Mouse (Mus musculus) adrenal gland, postnatal 25 days (tissue): ENCODE data around the gene Rras. TPM values are rescaled to one million over a fixed set of nuclear protein-coding genes. Genes with fewer than 3 reads are reported as not detected.
A peak's percentile ranks its signal among the peaks of the same experiment; 100 is the strongest.
"Not testable (repeated sequence)": the region's sequence is repeated elsewhere in the genome, so short reads cannot be mapped to it uniquely, and the experiment has no call there.

ENCODE experiments used
- DNase-seq: peaks from one replicate; pipeline ENCODE4 v3.0.0; 2021; ENCODE audit warnings: mixed read lengths
- total RNA-seq: library from RNA; stranded (reverse); gene quantifications from 2 replicates; pipeline ENCODE4 v1.2.3, GENCODE M21; 2021

Rras gene
- total RNA-seq, 1 experiment from 2014 or later: 102 TPM

DNA sequence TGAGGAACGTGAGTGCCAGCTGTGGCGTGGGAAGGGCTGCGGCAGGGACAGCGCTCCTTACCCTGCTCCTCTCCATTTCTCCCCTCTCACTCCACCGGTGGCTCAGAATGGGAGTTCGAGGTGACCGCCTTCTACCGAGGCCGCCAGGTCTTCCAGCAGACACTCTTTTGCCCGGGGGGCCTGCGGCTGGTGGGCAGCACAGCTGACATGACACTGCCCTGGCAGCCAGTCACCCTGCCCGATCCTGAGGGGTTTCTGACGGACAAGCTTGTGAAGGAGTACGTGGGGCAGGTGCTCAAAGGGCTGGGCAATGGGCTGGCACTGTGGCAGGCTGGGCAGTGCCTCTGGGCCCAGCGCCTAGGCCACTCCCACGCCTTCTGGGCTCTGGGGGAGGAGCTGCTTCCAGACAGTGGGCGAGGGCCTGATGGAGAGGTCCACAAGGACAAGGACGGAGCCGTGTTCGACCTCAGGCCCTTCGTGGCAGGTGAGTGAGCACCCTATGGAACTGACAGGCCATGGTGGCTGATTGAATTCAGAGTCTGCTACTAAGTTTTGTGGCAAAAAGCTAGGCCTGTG lies 17.1 kb upstream of the Rras start:
- DNase-seq: no peak

DNA sequence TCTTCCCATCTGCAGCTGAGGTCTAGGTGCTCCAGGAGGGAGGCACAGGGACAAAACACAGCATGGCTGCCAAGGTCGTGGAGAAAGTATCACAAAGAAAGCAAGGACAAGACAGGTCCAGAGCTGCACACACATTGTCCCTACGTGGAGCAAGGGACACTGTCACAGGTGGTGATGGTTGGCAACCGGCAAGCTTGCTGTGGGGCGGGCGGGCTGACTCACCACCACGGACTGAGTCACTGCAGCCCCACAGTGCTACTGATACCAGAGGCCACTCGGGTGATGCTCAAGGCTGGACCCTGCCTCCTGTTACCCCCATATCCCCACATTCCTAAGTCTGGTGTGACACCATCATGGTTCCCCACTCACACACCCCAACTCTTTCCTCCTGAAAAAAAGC lies 15.3 kb upstream of the Rras start:
- DNase-seq: peak; percentile 62

DNA sequence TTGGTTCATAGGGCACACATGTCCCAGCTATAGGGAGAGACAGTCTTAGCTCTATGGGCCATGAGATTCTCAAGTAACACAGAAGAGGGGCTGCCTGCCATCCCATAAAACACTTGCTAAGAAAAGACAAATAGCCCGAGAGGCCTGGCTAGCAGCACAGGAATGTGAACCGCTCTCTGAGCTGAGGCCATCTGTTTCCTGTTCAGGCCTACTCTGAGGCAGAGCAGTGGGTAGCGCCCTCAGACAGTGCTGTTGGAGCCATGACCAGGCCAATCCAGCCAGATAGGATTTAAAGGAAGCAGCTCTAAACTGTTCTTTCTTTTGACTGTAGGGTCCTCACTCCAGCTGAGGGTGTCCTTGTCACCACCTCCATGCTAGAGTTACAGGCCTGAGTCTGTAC lies 13.2 kb upstream of the Rras start:
- no peak for DNase-seq

DNA sequence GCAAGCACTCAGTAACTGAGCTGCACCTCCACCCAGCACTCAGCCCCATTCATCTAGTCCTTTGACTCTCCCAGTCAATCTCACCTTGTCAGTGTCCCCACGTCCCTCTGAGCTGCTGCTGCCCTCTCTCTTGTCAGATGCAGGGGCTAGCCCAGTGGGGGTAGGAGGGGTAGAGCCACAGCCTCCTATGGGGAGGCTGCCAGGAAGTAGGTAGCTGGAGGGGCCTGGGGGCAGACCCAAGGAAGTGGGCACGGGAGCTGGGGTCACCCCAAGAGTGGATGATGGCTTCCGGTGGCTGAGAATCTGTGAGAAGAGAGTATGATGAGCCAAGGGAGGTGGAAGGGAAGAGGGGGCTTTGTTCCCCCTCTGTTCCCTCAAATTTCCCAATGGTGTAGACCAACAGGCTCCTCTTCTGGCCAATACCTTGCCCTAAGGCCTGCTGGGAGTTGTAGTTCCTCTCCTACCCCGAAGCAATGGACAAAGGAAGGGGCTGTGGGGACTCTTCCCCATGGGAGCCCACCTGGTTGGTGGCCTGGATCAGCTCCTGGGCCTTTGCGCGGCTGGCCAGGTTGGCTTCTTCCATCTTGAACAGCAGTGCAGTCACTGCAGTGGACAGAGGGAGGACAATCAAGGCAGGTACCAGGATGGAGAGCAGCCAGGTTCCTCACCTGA lies 12.3 kb upstream of the Rras start:
- DNase-seq: no peak

DNA sequence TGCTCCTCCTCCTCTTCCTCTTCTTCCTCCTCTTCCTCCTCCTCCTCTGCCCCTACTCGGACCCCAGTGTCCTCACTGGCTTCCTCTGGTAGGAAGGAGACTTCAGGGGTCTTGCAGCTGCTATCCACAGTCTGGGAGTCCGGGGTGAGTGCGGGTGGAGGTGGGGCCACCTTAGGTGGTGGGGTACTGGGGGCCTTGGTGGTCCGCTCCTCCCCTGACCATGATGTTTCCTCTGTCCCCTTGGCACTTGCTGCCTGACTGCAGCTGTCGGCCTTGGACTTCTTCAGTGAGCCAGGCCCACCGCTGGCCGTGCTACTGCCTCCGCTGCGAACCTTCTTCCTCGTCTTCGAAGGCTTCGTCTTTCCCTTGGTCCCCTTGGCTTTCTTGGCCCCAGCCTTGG lies 11.3 kb upstream of the Rras start:
- no peak for DNase-seq

DNA sequence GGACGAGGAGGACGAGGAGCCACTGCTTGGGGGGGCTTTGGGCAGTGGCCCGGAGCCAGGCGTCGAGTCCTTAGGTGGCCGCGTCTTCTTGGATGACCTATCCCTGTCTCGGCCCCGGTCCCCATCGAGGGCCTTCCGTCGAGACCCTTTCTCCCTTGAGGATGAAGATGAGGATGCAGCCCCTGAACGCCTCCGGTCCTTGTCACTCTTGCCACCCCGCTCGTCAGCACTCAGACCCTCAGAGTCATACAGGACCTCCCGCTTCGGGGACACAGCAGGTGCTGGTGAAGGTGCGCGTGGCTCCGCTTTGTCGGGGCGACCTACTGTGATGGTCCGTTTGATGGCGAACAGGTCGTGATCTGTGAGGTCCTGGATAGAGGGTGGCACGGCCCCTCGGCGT lies 10.6 kb upstream of the Rras start:
- DNase-seq: no peak

DNA sequence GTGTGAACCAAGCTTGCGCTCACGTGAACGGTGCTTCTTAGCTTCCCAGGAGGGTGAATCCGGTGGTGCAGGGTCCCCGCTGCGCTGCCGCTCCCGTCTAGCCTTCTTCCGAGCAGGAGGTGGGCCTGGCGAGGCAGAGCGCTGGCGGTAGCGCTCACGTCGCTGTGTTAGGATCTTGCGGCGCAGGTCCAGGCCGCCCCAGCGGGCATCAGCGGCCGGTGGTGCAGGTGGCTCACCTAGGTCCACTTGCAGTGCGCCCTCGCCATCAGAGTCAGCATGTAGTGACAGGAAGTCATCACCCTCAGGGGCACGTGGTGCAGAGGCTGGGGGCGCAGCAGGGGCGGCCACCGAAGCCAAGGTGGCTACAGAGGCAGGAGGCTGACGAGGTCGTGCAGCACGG lies 9.9 kb upstream of the Rras start:
- no peak for DNase-seq

DNA sequence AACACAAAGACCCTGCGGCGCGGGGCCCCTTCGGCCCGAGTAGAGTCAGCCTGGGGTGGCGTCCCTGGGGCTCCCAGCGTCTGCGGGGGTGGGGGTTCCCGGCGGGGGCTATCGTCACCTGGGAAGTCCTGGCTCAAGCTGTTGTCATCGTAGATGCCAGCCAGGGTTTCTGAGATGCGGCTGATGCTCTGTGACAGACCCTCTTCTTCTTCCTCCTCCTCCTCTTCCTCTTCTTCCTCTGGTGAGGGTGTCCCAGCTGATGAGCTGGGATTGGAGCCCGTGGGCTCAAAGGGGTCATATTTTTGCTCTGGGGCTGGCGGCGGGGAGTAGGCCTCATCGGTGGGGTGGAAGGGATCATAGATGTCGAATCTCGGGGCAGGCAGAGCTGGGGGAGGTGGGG lies 9.3 kb upstream of the Rras start:
- no peak for DNase-seq

DNA sequence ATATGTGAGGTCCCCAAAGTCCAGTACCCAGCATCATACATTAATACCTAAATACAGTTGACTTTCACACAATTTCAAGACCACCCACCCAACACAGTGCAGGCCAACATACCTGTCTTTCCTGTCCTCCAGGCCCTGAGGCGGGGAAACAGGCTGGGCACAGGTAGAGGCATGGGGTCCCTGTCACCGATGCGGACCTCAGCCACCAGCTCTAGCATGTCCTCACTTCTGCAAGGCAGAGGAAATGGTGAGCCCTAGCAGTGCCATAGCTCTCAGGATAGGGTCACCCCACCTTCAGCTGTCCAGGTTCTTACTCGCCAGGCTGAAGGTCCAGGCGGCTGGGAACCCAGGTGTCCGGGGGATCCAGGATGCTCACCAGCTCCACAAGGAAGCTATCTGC lies 5.8 kb upstream of the Rras start:
- no peak for DNase-seq

DNA sequence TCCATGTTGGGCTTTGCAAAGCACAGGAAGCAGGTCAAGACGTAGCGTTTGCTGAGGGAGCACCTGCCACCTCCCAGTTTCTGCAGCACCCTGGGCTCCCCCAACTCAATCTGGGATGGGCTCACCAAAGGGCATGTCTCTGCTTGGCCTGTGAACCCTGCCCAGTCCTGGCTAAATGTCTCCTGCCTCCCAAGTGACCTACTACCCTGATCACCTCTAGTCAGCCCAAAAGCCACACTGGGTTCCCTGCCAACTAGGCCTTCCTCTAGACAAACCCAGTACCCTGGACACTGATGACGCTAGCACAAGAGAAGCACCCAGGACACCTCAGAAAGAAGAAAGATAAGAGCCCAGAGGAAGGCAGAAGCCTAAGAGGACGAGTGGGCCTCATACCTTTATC lies 4.9 kb upstream of the Rras start:
- no peak for DNase-seq

DNA sequence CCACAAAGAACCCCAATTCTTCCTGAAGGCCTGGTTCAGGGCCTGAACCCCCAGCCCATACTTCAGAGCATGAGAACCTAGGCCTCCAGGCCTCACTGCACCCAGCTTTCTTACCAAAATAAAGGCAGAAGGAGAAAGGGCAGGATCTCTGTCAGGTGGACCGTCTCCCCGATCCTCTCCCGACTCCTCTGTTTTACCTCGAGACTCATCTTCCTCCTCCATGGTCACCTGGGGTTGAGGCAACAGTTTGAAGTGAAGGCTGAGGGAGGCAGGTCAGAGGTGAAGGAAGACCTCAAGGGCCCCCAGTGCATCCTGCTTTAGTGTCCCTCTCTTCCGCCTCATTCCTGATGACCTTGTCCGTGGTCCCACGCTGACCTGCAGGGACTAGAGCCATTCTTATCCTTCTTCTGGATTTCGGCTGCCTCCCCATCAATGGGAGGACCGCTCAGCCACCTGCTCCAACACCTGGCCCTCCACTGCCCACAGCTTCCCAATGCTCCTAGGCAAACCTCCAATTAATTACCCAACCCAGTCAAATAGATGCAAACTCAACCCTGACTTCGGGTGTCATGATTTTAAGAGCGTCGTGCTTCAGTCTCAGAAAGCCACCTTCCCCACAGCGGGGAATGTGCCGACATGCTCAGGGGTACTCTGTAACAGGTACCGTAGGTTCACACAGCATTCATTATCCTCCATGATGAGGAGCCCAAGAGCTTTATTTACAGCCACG lies 4.2 kb upstream of the Rras start:
- DNase-seq: no peak

DNA sequence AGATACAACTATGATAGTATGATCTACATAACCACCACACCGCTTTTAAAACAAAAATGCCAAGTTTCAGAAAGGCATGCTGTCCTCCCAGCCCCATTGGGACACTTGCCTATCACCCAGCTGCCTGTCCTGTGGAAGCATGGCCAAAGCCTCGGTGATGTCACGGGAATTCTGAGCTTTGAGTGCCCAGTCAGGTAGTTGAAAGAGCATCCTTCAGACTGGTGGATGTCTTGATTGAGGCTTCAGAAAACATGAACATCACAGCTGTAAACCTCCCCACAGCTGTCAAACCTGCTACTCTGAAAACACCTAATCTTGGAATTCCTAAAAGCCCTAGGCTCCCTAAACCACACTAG lies 3.7 kb upstream of the Rras start:
- DNase-seq: no peak

DNA sequence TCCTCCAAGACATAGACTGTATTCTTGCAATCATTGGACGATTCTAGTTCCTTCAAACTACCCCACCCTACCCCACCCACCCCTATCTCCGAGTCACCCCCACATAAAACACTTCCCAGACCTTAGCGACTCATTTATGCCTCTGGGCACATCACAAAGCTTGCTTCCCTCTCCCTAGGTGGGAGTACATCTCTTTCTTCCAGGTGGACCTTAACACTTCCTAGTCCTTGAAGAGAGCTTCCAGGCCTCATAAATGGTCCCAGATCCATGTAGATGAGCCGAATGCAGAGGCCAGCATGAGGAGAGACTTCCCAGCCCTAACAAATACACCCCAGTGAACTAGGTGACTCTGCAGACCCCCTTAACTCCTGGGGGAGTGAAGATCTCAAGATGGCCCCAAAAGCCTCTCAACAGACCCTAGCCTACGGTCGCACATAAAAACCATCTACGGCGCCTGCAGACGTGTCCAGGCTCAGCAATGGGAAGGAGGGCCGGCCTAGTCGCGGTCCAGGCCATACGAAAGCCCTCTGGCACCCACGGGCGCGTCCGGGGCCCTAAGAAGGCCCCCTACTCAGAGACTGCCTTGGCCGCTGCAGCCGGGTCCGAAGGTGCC lies 2.3 kb upstream of the Rras start:
- no peak for DNase-seq

DNA sequence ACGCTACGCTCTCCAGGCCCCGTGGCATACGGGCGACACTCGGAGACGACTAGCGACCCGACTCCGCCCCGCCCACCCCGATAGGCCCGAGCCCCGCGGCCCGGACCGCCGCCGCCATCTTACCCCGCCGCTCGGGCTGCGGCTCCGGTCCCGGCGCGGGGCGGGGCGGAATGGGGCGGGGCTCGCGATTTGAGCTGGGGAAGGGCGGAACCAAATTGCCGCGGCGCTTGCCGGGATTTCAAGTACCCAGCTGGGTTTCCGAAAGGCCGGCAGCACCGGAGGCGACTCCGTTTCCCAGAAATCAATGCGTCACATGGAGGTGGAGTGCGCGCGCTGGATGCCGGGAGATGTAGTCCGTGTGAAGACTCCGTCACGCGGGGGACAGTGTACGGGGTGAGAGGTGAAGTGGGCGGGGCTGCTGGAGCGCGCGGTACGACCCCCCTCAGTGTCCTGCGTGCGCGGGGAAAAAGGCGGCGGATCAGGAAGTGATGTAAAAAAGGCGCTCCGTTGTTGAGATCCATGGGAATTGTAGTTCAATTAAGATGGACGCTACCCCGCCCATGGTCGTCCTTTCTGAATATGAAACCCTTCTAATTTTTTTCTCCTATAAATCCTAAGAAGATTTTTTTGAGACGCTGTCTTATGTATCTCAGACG lies 1.7 kb upstream of the Rras start, which contains the start of gene Scaf1:
Gene Scaf1, minus strand, starts transcription at position 407 of the 656 bp plus-strand sequence.
- DNase-seq: peak; percentile 98

DNA sequence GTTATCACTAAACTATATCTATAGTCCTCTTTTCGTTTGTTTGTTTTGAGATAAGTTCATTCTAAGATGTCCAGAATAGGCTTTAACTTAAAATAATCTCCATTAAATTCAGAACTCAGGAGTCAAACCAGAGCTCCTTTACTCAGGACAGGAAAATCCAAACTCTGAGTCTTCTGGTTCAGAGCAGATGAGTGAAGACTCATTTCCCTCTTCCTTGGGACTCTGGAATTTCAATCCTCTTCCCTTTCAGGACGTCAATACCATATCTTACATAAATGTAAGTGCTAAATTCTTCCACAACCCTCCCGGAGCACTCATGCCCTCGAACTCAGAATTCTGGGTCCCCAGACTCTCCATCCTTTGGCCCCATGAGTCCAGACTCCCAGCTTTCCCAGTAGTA lies 1.0 kb upstream of the Rras start:
- no peak for DNase-seq

DNA sequence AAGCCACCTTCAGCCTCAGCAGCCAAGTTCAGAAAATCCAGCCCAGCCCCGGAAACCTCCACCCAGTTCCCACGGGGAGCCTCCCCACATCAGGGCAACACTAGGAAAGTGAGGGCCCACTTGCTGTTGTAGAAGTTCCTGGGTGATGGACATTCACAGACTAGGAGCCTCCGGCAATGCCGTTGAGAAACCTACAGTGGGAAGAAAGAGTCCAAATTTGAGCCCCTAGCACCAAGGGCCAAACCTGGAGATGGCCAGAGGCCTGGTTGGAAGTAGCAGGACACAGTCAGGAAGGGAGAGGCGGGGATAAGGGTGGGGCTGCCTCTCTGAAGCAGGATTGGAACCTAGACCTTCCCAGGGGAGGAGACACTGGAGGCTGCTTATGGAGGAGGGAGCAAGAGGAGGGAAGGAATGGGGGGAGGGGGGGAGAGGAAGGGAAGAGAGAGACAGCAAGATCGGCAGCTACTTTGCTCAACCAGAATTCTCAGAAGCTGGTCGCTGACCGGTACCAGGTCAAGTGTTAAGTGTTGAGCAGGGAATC lies 1.3 kb downstream of the Rras start:
- DNase-seq: peak; percentile 52

DNA sequence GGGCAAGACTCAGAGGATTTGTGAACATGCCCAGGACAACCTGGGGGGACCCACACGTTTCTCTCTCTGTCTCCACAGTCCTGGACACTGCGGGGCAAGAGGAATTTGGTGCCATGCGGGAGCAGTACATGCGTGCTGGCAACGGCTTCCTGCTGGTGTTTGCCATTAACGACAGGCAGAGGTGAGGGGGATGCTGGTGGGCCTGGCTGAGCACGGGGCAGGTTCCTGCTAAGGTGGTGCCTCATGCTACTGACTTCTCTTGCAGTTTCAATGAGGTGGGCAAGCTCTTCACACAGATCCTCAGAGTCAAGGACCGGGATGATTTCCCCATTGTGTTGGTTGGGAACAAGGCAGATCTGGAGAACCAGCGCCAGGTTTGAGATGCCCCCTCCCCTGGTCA lies 2.5 kb downstream of the Rras start:
- no peak for DNase-seq

DNA sequence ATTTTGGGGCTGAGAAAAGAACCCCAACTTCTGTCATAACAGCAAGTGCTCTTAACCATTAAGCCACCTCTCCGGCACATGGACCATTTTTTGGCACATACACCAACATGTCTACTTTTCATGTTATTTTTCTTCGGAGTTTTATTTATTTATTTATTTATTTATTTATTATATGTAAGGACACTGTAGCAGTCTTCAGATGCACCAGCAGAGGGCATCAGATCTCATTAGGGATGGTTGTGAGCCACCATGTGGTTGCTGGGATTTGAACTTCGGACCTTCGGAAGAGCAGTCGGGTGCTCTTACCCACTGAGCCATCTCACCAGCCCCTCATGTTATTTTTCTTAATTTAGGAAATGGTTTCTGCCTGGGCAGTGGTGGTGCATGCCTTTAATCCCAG lies 6.0 kb downstream of the Rras start:
- not testable (repeated sequence) for DNase-seq

DNA sequence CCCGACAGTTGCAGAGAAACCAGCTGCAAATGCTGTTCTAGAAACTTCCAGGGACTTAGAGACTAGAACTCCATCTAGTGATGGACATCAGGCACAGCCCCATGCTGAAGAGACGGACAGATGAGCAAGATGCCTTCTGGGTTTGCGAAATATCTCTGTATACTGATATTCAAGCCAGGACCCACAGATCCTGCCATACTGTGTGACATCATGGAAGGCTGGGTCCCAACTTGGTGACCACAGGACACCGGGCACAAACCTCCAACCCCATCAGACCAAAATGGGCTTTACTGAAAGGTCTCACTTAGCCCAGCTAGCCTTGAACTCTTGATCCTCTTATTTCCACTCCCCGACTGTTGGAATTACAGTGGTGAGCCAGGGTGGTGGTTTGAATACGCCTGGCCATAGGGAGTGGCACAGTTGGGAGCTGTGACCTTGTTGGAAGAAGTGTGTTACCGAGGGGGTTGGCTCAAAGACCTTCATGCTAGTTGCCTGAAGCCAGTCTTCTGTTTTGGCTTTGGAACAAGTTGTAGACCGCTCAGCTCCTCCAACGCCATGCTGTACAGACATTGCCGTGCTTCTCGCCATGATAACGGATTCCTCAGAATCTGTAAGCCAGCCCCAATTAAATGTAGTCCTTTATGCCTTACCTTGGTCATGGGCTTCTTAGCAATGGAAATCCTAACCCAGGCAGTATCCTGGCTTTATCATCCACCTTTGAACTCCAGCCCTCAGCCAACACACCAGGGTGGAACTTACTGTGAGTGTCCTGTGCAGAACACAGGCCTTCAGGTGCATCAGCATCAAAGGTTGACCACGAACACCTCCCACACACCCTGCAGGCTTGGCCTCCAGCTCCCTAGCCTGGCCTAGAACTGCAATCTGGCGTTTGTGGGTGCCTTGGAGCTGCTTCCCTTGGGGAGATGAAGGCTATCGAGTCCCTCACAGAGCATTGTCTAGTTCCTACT lies 6.8 kb downstream of the Rras start:
- DNase-seq: no peak

DNA sequence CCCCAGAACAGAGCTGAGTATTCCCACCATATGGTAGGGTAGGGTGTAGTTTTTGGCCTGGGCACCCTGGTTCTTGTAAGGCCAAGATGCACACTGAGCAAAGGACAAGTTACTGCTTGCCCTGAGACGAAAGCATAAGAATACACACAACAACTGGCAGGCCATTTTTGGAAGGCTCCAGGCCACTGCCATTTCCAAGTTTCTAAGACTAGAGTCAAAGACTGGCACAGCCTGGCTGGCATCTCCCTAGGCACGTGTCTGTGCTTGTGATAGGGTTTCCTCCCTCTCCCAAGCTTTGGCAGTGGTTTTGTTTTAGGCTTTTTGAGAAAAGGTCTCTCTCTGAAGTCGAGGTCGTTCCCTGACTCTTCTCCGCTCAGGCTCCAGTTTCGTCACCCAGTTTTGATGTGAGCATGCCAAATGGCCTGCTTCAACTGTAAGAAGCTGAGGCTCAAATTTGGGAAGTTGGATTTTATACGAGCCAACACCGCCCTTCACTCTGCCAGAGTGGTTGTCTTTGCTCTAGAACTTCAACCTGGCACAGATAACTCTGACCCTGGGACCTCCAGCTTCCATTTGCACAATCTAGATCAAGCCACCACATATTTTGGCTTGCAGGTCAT lies 8.0 kb downstream of the Rras start:
- DNase-seq: peak; percentile 58

DNA sequence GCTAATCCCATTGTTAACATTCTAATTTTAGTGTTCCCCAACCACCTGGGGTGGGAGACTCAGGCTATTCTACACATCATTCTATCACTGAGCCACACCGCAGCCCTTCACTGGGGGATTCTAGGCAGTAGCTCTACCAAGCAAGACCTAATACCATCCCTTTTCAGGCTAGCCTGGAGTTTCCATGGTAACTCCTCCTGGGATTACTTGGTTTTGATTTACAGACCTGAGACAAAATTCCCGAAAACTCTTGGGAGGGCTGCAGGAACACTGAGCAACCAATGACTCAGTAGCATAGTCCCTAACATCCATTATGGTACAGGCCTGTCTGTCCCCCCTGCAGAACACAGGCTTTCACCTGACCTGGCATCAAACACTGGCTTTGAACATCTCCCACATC lies 8.5 kb downstream of the Rras start:
- no peak for DNase-seq
